Mouse (Mus musculus): ENCODE results near the gene Prkg1. TPM values are rescaled to one million over a fixed set of nuclear protein-coding genes. Genes with fewer than 3 reads are reported as not detected.

Prkg1 gene
- polyA plus RNA-seq, 1 experiment from 2014 or later, result 0.74 TPM

DNA sequence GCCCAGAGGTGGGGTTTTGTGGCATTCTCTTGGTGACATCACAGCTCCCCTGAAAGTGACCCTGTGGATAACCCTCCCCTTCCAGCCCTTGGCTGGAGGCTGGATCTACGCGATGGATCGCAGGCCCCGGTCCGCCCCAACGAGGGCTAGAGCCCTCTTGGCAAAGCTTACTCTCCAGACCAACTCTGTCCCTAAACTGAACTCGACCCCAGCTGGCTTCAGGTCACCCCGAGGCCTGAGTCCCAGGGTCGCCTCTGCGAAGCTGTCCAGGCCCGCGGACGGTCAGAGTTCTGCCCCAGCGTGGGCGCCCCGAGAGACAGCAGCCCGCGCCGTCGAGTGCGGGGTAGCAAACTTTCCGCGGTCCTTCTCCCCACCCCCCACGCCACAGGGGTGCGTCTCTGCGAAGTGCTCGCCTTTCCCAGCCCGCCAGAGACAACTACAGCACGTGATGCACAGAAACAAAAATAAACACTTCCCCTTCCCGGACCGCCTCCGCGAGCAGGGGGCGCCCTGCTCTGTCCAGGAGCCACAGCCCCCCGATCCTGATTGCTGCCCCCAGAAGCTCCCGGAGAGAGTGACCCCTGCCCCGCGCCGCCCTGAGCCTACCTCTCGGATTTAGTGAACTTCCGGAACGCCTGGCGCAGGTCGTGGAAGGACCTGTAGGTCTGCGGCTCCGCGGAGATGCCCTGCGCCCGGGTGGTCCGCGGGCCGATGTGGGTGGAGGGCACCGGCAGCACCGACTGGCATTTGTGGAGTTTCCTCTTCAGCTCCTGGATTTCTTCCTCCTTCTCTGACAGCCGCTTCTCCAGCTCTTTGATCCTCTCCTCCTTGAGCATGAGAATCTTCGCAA, 657 bp downstream of the Prkg1 start:
- Histone ChIP-seq H3K9me3 (ENCODE audit: low read length) (no peaks in the 10 kb centered on the region), H3K9ac (replicated peaks) (peak overlapping the region; percentile 59), H3K4me3 (ENCODE audit: low read depth, low read length) (peak overlapping the region; percentile 63), H3K4me1 (ENCODE audit: insufficient read depth) (peaks cover 20% of the 10 kb centered on the region), H3K27ac (ENCODE audit: low read depth) (peak overlapping the region; percentile 55; the same call in 1 of the 2 replicates), H3K27me3 (ENCODE audit: insufficient read depth, low read length) (peaks cover 36% of the 10 kb centered on the region), H3K4me2 (ENCODE audit: low read depth, low read length) (peak overlapping the region; percentile 93), H3K36me3 (replicated peaks; ENCODE audit: insufficient read depth, low read length) (no peaks in the 10 kb centered on the region)
- TF ChIP-seq EP300 (IDR thresholded peaks at IDR 0.05; ENCODE audit: low read depth), result no peak
- TF ChIP-seq CTCF (IDR thresholded peaks at IDR 0.05; ENCODE audit: low read depth), result peak; percentile 28
- DNase-seq, result peak; percentile 40
- peak; percentile 40 for ATAC-seq
- 4% methylated on average over 48 of the region's 56 CpGs for WGBS (ENCODE audit: insufficient replicate concordance)

DNA sequence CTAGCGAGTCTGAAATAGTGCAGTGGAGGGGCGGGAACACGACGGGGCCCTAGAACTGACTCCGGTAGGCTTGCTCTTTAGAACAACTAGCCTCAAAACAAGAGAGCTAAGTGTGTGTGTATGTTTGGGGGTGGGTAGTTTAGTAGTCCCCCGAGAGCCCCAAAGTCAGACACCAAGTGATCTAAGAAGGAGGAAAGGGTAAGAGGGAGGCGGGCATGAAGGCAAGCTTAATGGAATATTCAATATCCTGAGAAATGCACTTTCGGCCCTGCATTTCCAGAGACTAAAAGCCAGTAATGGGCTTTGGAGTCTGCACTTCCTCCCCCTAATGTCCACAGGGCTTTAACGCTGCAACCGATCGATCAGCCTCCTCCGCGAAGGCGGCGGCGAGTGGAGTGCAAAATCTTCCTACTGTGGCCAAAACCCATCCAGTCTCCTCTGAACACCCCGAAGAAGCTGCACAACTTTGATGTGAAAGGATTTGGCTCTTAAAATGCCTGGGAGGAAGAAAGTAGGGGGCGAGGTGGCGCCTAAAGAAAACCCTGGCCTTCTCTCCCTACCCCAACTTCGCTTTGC, 1.5 kb downstream of the Prkg1 start:
- peak; percentile 20; the same call in 1 of the 2 replicates for ATAC-seq
- peak overlapping the region; percentile 63 for H3K4me3 ChIP-seq (ENCODE audit: low read depth, low read length)
- peaks cover 36% of the 10 kb centered on the region for H3K27me3 ChIP-seq (ENCODE audit: insufficient read depth, low read length)
- WGBS (ENCODE audit: insufficient replicate concordance), result 10% methylated on average over 20 of the region's 20 CpGs
- H3K27ac ChIP-seq (ENCODE audit: low read depth), result peak overlapping the region; percentile 18; the same call in 1 of the 2 replicates
- DNase-seq, result peak; percentile 16
- H3K9ac ChIP-seq (replicated peaks), result peak overlapping the region; percentile 59
- H3K4me2 ChIP-seq (ENCODE audit: low read depth, low read length), result peak overlapping the region; percentile 93
- H3K9me3 ChIP-seq (ENCODE audit: low read length), result no peaks in the 10 kb centered on the region
- H3K36me3 ChIP-seq (replicated peaks; ENCODE audit: insufficient read depth, low read length), result no peaks in the 10 kb centered on the region
- TF ChIP-seq CTCF (IDR thresholded peaks at IDR 0.05; ENCODE audit: low read depth) (no peak), EP300 (IDR thresholded peaks at IDR 0.05; ENCODE audit: low read depth) (no peak)
- H3K4me1 ChIP-seq (ENCODE audit: insufficient read depth), result peaks cover 20% of the 10 kb centered on the region

DNA sequence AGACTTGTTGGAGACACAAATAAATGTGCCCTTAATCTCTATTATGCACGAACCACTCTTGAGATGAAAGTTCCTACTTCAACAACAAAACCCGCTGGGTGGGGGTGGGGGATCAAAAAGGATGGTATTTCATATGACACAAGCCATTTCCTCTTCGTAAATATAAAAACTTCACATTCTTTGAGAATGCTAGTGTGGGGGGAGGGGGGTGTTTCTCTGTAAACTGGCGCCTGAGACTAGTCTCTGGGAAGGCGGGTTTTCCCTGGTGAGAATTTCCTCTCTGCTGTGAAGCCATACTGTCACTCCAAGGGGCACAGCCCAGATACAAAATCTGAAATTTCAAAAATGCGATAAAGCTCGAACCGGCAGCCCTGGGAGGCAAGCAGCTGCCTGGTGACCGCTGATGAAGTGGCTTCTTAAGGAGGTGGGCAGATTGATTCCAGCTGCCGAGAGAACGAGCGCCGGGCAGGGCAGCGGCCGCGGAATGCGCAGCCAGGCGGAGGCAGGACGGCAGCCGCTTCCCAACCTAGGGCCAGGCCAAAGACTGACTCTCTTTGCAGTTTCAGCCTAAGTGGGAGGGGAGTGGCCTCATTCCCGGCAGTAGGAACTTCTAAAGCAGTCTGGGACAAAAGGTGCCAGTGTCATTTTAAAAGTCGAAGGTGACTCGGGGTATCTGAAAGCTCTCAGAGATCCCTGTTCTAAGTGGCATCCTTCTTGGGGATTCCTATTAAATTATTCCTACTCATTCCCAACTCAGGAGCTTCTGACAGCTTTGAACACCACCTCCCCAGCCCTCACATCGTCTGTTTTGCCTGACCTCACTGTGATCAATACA, 2.2 kb downstream of the Prkg1 start:
- ATAC-seq (peak; percentile 76), DNase-seq (peak; percentile 37)
- WGBS (ENCODE audit: insufficient replicate concordance), result 2% methylated on average over 24 of the region's 24 CpGs
- no peaks in the 10 kb centered on the region for H3K9me3 ChIP-seq (ENCODE audit: low read length)
- no peaks in the 10 kb centered on the region for H3K36me3 ChIP-seq (replicated peaks; ENCODE audit: insufficient read depth, low read length)
- no peak for TF ChIP-seq CTCF (IDR thresholded peaks at IDR 0.05; ENCODE audit: low read depth)
- TF ChIP-seq EP300 (IDR thresholded peaks at IDR 0.05; ENCODE audit: low read depth), result no peak
- peak overlapping the region; percentile 93 for H3K4me2 ChIP-seq (ENCODE audit: low read depth, low read length)
- peak overlapping the region; percentile 59 for H3K9ac ChIP-seq (replicated peaks)
- peaks cover 20% of the 10 kb centered on the region for H3K4me1 ChIP-seq (ENCODE audit: insufficient read depth)
- peak overlapping the region; percentile 18; the same call in 1 of the 2 replicates for H3K27ac ChIP-seq (ENCODE audit: low read depth)
- peak overlapping the region; percentile 63 for H3K4me3 ChIP-seq (ENCODE audit: low read depth, low read length)
- peaks cover 36% of the 10 kb centered on the region for H3K27me3 ChIP-seq (ENCODE audit: insufficient read depth, low read length)

DNA sequence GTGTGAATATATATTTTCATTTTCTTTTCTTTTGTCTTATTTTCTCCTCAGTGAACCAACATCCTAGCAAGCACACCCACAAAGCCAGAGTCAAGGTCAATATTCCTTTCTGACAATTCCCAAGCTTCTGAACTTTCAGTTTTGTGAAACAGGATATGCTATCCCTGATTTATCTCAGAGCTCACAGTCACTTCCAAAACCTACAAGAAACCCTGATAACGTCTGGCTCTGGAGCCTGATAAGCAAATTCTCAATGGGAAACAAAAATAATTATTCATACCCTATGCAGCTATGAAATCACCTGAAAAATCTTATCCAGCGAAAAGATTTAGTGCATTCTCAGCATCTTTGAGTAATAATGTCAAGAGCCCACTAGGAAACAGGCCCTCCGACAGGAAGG, 5.0 kb downstream of the Prkg1 start:
- 56% methylated on average over 3 of the region's 3 CpGs for WGBS (ENCODE audit: insufficient replicate concordance)
- no peak for TF ChIP-seq EP300 (IDR thresholded peaks at IDR 0.05; ENCODE audit: low read depth)
- TF ChIP-seq CTCF (IDR thresholded peaks at IDR 0.05; ENCODE audit: low read depth), result no peak

DNA sequence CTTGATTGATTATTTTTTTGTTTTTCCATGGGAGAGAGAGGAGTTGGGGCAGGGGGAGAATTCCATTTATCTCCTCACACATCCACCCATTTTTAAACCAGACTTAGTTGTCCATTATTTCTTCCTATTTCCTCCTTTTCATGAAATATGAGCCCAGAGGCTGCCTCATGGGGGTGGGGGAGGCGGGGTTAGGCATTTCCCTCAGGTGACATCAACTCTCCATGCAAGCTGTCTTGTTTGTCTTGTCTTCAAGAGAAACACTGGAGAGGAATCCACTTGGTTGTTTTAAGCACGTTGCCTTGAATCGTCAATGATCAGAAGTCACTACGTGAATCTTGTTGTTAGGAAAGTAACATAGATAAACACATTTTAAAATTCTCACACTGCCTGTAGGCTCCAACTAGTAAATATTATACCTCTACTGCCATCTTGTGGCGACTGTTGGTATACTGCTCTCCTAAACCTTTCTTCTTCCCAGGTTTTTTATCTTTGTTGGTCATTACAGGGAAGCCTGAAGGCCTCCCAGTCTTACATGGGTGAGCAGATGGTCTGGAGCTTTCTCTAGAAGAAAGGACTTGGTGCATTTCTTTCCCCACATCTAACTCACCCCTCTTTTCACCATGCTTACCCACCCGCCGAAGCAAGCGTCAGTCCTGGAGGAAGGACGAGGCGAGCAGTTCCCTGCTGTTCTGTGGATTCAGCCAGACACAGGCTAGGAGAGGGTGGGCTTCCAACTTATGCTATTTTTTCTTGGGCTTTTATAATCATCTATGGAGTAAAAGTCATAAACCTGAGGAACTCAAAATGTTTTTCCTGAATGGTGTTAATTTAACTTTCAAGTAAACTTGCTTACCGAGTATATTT, 8.7 kb downstream of the Prkg1 start:
- no peaks in the 10 kb centered on the region for H3K36me3 ChIP-seq (replicated peaks; ENCODE audit: insufficient read depth, low read length)
- peak; percentile 56 for DNase-seq
- ATAC-seq, result no peak
- no peaks in the 10 kb centered on the region for H3K9me3 ChIP-seq (ENCODE audit: low read length)
- no peak overlapping the region for H3K9ac ChIP-seq (replicated peaks)
- no peaks in the 10 kb centered on the region for H3K27me3 ChIP-seq (ENCODE audit: insufficient read depth, low read length)
- no peak overlapping the region for H3K27ac ChIP-seq (ENCODE audit: low read depth)
- H3K4me2 ChIP-seq (ENCODE audit: low read depth, low read length), result 0 out of 2 replicates have a peak overlapping the region, but pooled peaks have one; percentile 27
- TF ChIP-seq CTCF (IDR thresholded peaks at IDR 0.05; ENCODE audit: low read depth), result peak; percentile 71
- no peak for TF ChIP-seq EP300 (IDR thresholded peaks at IDR 0.05; ENCODE audit: low read depth)
- H3K4me3 ChIP-seq (ENCODE audit: low read depth, low read length), result no peak overlapping the region
- WGBS (ENCODE audit: insufficient replicate concordance), result 50% methylated on average over 11 of the region's 11 CpGs
- no peaks in the 10 kb centered on the region for H3K4me1 ChIP-seq (ENCODE audit: insufficient read depth)

More for the DNA sequence above, 5.0 kb downstream of the Prkg1 start:
- Histone ChIP-seq H3K4me3 (ENCODE audit: low read depth, low read length) (no peak overlapping the region), H3K27me3 (ENCODE audit: insufficient read depth, low read length) (peaks cover 28% of the 10 kb centered on the region), H3K36me3 (replicated peaks; ENCODE audit: insufficient read depth, low read length) (no peaks in the 10 kb centered on the region), H3K9me3 (ENCODE audit: low read length) (no peaks in the 10 kb centered on the region), H3K4me2 (ENCODE audit: low read depth, low read length) (no peak overlapping the region), H3K27ac (ENCODE audit: low read depth) (no peak overlapping the region), H3K4me1 (ENCODE audit: insufficient read depth) (peaks cover 20% of the 10 kb centered on the region), H3K9ac (replicated peaks) (no peak overlapping the region)
- no peak for ATAC-seq
- no peak for DNase-seq
